Mouse (Mus musculus): ENCODE results near the gene Ddx46. TPM values are rescaled to one million over a fixed set of nuclear protein-coding genes. Genes with fewer than 3 reads are reported as not detected.

Ddx46 gene
- polyA plus RNA-seq (2012; ENCODE audit: low replicate concordance) = 9.6 and 22.7 TPM in 2 replicates

DNA sequence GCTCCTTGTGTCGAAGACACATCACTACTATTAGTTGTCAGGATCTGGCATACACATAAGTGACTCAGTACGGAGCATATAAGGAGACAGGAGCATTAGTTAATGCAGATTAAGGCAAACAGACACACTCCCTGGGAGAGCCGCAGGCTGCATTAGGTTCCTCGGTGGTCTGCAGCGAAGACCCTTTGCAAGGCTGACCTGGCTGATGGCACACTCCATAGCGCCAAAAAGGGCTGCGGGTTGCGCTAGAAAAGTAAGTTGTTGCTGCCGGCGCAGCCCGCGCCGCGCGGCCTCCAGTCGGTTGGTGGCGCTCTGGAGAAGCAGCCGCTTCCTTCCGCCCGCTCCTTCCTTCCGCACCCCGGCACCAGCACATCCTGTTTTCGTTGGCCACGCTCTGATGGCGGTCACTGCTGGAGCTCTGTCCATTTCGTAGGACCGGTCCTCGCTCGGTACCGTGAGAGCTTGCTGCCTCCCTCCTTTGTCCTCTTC lies at the start of gene Ddx46:
Gene Ddx46, plus strand, starts transcription at position 389 of the 489 bp plus-strand sequence.

GRCm38 (mm10) chr13:55599566-55600540 lies 35.0 kb upstream of the Ddx46 start, which contains the start of gene B4galt7:
B4galt7 (plus strand) TSS chr13:55599896.

GRCm38 (mm10) chr13:55622649-55623541 lies 11.9 kb upstream of the Ddx46 start, which contains the start of gene Caml:
Caml (plus strand) TSS chr13:55623005.

DNA sequence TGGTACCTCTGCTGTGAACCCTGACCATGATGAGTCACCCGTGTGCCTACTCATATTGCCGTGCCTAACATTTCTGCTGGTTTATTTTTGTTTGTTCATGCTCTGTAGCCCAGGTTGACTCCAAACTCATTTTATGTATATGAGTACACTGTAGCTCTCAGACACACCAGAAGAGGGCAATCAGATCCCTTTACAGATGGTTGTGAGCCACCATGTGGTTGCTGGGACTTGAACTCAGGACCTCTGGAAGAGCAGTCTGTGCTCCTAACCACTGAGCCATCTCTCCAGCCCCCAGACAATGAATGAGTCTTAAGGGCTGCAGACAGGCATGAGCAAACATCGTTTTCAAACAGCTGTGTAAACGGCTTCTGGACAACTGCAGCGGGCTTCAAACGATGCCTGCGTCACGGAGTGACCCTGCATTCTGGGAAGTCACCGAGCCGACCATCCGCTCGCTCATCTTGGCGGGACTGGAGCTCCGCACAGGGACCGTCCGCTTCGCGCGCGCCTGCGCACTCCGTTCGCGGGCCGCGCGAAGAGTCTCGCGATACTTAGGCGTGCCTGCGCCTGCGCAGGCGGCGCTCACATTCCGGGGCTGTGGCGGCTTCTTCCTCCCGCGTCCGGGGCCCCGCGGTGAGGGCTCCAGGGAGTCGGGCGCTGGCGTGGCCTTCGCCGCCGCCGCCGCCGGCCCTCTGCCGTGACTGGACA lies 57.9 kb downstream of the Ddx46 start, which contains the start of gene B230219D22Rik:
Gene B230219D22Rik, plus strand, starts transcription at position 590 of the 708 bp plus-strand sequence.

DNA sequence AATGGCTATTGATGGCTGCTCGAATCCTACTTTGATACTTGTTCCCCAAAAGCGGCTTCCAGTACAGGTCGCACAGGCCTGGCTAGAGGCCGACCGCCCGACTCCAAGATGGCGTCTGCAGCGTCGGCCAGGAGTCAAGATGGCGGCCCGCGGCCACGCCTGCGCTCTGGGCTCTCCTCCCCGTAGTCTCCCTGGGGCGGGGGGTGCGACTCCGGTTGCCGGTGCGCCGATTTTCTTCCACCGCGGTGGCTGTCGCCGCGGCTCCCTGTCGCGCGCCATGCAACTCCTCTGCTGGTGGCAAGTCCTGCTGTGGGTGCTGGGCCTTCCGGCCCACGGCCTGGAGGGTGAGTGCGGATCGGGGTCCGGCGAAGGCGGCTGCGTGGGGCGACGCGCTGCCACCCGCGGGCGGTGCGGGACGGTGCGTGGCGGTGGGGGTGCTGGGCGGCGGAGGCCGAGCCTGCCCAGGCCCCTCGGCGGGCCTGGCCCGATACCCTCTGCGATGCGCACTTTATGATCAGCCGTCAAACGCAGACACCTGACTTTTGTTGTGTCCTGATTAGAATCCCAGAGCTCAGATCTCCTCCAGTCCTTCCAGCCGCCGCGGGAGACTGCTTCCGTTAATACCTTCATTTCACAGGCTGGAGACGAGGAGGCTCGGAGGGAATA lies 79.8 kb downstream of the Ddx46 start, which contains the start of gene Txndc15:
Gene Txndc15, plus strand, starts transcription at position 150 of the 666 bp plus-strand sequence.

GRCm38 (mm10) chr13:55727120-55727838 lies 92.5 kb downstream of the Ddx46 start, which contains the start of gene Pcbd2:
Pcbd2 (plus strand) TSS chr13:55727368.

Other genes with a start within 250 kb of the Ddx46 start
- 0.12 TPM in 1 of 2 replicates, not detected in the other for gene Slc34a1, start 236.8 kb upstream of the Ddx46 start, polyA plus RNA-seq (2012; ENCODE audit: low replicate concordance)
- gene Pfn3, start 219.8 kb upstream of the Ddx46 start, polyA plus RNA-seq (2012; ENCODE audit: low replicate concordance) = not detected in 2 replicates
- gene F12, start 208.2 kb upstream of the Ddx46 start, polyA plus RNA-seq (2012; ENCODE audit: low replicate concordance) = not detected in 2 replicates
- 104 and 119 TPM in 2 replicates for gene Grk6, start 190.0 kb upstream of the Ddx46 start, polyA plus RNA-seq (2012; ENCODE audit: low replicate concordance)
- gene Prr7, start 170.8 kb upstream of the Ddx46 start, polyA plus RNA-seq (2012; ENCODE audit: low replicate concordance) = 7.6 and 17.6 TPM in 2 replicates
- 7.5 and 13.0 TPM in 2 replicates for gene Dbn1, start 146.9 kb upstream of the Ddx46 start, polyA plus RNA-seq (2012; ENCODE audit: low replicate concordance)
- gene Pdlim7, start 121.4 kb upstream of the Ddx46 start, polyA plus RNA-seq (2012; ENCODE audit: low replicate concordance) = 81.6 and 121 TPM in 2 replicates
- gene Dok3, start 105.7 kb upstream of the Ddx46 start, polyA plus RNA-seq (2012; ENCODE audit: low replicate concordance) = 130 and 341 TPM in 2 replicates
- 55.9 and 93.7 TPM in 2 replicates for gene Ddx41, start 98.4 kb upstream of the Ddx46 start, polyA plus RNA-seq (2012; ENCODE audit: low replicate concordance)
- gene Fam193b, start 63.9 kb upstream of the Ddx46 start, polyA plus RNA-seq (2012; ENCODE audit: low replicate concordance) = 70.3 and 217 TPM in 2 replicates
- gene Tmed9, start 61.3 kb upstream of the Ddx46 start, polyA plus RNA-seq (2012; ENCODE audit: low replicate concordance) = 98.3 and 191 TPM in 2 replicates
- gene B4galt7, start 35.1 kb upstream of the Ddx46 start, polyA plus RNA-seq (2012; ENCODE audit: low replicate concordance) = 10.5 and 13.1 TPM in 2 replicates
- gene Caml, start 12.0 kb upstream of the Ddx46 start, polyA plus RNA-seq (2012; ENCODE audit: low replicate concordance) = 15.1 and 16.2 TPM in 2 replicates
- 9.0 and 10.1 TPM in 2 replicates for gene B230219D22Rik, start 58.1 kb downstream of the Ddx46 start, polyA plus RNA-seq (2012; ENCODE audit: low replicate concordance)
- 19.3 and 20.7 TPM in 2 replicates for gene Txndc15, start 79.6 kb downstream of the Ddx46 start, polyA plus RNA-seq (2012; ENCODE audit: low replicate concordance)
- 11.1 and 23.8 TPM in 2 replicates for gene Pcbd2, start 92.3 kb downstream of the Ddx46 start, polyA plus RNA-seq (2012; ENCODE audit: low replicate concordance)
- not detected in 2 replicates for gene Catsper3, start 149.5 kb downstream of the Ddx46 start, polyA plus RNA-seq (2012; ENCODE audit: low replicate concordance)
- gene Pitx1, start 201.2 kb downstream of the Ddx46 start, polyA plus RNA-seq (2012; ENCODE audit: low replicate concordance) = not detected in 2 replicates